Mouse (Mus musculus) A20 (cell line): ENCODE measurements around the gene Eapp.
"Not testable (repeated sequence)": the region's sequence is repeated elsewhere in the genome, so short reads cannot be mapped to it uniquely, and the experiment has no call there.

Source experiments
- DNase-seq: peaks from one replicate; pipeline ENCODE4 v3.0.0-alpha.2; 2011; ENCODE audit warnings: low read depth, low spot score

Gene Eapp

GRCm38 (mm10) chr12:54695511-54696241 is at the start of gene Eapp:
Gene Eapp, minus strand, starts transcription at chr12:54695897.
- peak; percentile 97 for DNase-seq

DNA sequence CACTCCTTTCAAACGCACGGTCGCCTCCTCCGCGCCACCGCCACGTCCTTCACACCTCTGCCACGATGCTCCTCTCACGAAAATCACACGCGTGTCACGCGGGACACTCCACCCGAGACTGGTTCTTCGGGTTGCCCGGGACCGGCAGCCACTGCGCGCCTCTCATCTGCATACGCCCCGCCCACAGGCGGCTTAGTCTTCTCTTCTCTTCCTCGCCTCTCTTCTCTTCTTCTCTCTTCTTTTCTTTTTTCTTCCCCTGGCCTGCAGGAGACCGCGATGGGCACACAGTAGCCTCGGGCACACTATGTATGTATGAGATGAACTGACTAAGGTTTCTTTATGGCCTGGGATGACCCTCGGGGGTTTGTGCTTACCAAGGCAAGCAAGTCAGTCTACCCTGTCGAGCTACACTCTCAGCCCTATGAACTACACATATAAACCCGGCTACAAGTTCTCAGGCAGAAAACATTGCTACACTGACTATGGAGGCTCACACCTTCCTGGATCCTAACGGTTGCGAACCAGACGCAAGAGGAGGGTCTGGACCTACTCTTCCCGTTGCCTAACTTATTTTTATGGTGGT is 43.1 kb upstream of the Eapp start:
- DNase-seq = not testable (repeated sequence)

- DNase-seq = not testable (repeated sequence)
Observed at GRCm38 (mm10) chr12:54737891-54738660, 42.4 kb upstream of the Eapp start.

GRCm38 (mm10) chr12:54734307-54735131 is 38.8 kb upstream of the Eapp start:
- DNase-seq = not testable (repeated sequence)

- DNase-seq = not testable (repeated sequence)
Observed at GRCm38 (mm10) chr12:54729140-54730059, 33.7 kb upstream of the Eapp start.

DNA sequence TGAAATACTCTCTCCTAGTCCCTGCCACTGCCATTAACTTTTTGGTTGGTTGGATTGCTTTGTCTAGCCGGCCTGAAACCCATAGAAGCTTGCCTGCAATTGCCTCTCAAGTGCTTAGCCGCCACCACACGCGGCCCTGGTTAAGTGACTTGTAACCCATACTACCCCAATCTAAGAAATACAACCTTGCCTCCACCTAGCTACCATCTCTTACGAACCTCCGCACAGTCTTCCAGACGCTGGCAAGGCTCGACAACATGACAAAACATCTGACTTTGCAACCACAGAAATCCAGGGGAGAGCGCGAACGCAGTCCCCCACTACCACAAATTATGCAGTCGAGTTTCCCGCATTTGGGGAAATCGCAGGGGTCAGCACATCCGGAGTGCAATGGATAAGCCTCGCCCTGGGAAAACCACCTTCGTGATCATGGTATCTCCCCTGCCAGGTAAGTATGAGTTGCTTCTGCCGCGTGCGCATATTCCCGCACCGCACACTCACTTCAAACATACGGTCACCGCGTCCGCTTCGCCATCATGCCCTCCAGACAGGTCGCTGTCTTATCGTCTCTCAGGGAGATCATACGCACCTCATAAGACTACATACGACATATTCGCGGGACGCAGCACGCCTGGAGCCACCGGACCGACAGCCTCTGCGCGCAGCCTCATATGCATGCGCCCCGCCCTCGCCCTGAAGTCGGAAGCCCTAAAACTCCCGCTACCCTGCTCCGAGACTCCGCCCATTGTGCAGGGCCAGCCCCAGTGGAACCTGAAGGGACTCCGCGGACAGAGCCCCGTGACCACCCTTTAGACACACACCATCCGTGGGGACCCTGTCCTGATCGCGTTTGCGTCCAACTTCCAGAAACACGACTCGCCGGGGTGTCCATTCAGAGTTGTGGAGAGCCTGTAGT is 23.4 kb upstream of the Eapp start:
- DNase-seq = not testable (repeated sequence)

GRCm38 (mm10) chr12:54717516-54717915 is 21.8 kb upstream of the Eapp start:
- DNase-seq = not testable (repeated sequence)

DNA sequence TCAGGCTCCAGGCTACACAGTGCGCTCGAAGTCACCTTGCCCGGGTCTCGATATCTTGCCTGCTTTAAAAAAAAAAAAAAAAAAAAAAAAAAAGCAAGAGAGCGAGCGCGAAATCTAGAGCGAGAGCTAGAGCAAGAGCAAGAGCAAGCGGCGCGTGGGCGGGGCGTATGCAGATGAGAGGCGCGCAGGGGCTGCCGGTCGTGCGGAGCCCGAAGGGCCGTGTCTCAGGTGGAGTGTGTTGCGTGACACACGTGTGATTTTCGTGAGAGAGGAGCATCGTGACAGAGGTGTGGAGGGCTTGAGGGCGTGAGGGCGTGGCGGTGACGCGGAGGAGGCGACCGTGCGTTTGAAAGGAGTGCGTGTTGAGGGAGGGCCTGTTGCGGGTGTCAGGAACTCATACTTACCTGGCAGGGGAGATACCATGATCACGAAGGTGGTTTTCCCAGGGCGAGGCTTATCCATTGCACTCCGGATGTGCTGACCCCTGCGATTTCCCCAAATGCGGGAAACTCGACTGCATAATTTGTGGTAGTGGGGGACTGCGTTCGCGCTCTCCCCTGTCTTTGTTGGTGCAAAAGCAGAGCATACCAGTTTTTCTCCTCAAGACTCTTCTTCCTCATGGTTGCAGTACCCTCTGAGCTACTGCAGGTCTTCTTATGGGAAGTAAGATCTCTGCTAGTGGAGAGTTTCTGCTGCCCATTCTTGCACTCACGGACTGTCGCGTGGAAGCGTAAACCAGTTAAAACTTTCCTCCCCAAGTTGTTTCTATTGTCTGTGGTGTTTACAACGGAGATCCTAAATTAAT is 18.3 kb upstream of the Eapp start:
- not testable (repeated sequence) for DNase-seq

GRCm38 (mm10) chr12:54710494-54710879 is 14.8 kb upstream of the Eapp start:
- not testable (repeated sequence) for DNase-seq

GRCm38 (mm10) chr12:54709691-54710493 is 14.2 kb upstream of the Eapp start:
- not testable (repeated sequence) for DNase-seq

DNA sequence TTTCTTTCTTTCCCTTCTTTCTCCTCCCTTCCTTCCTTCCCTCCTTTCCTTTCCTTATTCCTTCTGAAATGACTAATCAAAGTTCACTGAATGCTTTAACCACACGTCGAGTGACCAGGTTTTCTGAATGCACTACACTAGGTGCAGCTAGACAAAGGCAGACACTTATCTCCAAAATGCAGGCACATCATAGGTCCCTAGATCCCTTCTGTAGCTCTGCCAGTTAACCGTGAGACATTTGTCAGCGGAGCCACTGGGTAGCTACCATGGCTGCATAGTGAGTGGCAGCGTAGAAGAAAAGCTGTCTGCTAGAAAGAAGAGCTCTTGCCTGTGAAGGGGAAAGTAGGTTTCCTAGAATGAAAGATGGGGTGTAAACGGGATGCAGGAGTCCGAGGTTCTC is 3.7 kb upstream of the Eapp start:
- no peak for DNase-seq

GRCm38 (mm10) chr12:54697791-54698250 is 2.1 kb upstream of the Eapp start:
- DNase-seq = no peak

DNA sequence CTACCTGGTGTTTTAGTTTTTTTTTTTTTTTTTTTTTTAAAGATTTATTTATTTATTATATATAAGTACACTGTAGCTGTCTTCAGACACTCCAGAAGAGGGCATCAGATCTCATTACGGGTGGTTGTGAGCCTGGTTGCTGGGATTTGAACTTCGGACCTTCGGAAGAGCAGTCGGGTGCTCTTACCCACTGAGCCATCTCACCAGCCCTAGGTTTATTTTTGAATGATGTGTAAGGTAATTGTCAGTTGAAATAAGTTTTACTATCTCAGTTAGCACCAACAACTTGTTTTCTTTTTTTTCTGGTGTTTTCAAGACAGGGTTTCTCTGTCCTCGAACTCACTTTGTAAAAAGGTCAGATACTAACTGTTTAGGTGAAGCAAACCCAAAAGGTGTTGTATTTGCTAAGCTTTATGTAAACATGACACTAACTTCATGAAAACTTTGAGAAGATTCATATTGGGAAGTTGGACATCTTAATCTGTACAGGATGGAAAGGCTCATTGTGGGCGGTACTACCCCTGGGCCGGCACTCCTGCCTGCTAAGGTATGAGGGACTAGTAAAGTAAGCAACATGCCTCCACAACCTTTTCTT is 1.4 kb upstream of the Eapp start:
- peak; percentile 83 for DNase-seq

- DNase-seq = peak; percentile 96
Observed at GRCm38 (mm10) chr12:54696242-54697002, 725 bp upstream of the Eapp start.

DNA sequence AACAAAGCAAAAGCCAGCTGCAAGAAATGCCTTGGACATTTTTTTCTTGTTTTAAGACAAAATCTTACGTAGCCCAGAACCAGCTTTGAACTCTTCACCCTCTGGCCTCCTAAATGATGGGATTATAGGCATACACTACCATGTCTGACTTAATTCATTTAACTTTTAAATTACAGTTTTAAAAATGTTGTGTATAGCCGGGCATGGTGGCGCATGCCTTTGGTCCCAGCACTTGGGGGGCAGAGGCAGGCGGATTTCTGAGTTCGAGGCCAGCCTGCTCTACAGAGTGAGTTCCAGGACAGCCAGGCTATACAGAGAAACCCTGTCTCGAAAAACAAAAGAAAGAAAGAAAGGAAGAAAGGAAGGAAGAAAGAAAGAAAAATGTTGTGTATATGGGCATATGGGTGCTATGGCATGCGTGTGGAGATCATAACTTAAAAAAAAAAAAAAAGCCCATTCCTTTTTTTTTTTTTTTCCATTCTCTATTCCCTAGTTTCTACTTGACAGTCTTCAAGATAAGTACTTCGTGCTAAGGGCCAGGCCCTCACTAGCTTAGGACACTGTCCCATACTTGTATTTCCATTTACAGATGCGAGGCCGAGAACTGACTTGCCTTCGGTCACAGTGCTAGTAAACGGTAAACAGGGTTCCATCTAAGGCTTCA is 718 bp downstream of the Eapp start:
- DNase-seq = no peak

DNA sequence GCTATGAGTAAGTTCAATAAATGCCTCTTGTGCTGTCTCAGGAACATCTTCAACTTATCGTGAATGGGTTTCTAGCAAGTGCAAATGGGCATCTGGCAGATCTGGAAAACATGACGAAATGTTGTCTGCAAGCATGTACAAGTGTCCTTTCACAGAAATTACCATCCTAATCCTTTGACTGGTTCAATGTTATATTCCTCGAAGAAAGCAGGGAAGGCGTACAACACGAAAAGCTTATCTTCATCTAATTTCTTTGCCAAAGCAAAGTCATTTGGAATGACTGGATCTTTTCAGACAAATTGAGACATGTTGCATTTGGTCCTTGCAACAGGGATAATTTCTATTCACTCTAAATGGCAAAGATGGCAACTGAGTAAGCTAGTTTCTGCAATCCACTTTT is 6.6 kb downstream of the Eapp start:
- no peak for DNase-seq
